Mouse (Mus musculus): ENCODE measurements at regions not wholly inside any gene's neighbourhood (a gene's known extent, or its start where the extent isn't known, plus 50 kb on each side); places are given as distances from the start of the nearest gene placed in this dataset.

DNA sequence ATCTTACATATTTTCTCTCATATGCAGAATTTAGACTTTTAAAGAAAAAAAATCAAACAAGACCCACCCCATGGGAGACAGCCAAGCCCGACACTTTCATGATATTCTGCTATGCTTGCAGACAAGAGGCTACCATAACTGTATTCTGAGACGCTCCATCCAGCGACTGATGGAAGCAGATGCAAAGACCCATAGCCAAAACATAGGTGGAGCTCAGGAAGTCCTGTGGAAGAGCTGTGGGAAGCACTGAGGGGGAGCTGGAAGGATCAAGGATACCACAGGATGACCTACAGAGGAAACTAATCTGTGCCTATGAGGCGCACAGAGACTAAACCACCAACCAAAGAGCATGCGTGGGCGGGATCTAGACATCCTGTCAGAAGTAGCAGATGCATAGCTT lies 143.4 kb downstream of the Rdh14 start:
- no peak for TF ChIP-seq CTCF (conservative IDR thresholded peaks at IDR 0.05; ENCODE audit: low read length)
- TF ChIP-seq POU5F1 (IDR thresholded peaks at IDR 0.05; ENCODE audit: borderline replicate concordance, low read length): no peak
- TF ChIP-seq NANOG (IDR thresholded peaks at IDR 0.05; ENCODE audit: borderline replicate concordance, low read length): no peak

All from E14TG2a.4 (cell line).